Mouse (Mus musculus) monocyte, adult 5-6 weeks (primary cell): ENCODE data around the gene Gm49368. TPM values are rescaled to one million over a fixed set of nuclear protein-coding genes. Genes with fewer than 3 reads are reported as not detected.

Experiments used
- ATAC-seq: fragments of 153-309, 156-312 bp; replicated peaks from 2 replicates; pipeline ENCODE4 v1.8.0; 2017; ENCODE audit warnings: mild to moderate bottlenecking; ENCODE audit not compliant: low TSS enrichment, insufficient number of reproducible peaks, severe bottlenecking, poor library complexity, low FRiP score
- total RNA-seq: library from RNA; stranded (forward); fragments of 200-1000, 200-491, 200-594 nt; gene quantifications from 3 replicates; pipeline ENCODE4 v1.2.3, GENCODE M21; 2017

Gene Gm49368
- total RNA-seq, 1 experiment from 2014 or later: 33.7 TPM

DNA sequence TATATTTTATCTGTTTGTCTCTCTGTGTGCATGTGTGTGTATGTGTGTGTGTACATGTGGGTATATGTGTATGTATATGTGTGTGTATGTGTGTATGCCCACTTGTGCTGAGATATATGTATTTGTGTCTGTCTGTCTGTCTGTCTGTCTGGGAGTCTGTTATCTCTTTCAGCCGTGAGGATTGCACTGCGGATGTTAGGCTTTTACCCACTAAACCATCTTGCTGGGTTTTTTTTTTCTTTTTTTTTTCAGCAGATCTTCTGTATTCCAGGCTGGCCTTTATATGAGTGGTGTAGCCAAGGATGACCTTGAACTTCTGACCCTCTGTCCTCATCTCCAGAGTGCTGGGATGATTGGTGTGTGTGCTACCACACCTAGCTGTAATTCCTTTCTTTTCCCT is 13.2 kb upstream of the Gm49368 start:
- ATAC-seq: no peak

DNA sequence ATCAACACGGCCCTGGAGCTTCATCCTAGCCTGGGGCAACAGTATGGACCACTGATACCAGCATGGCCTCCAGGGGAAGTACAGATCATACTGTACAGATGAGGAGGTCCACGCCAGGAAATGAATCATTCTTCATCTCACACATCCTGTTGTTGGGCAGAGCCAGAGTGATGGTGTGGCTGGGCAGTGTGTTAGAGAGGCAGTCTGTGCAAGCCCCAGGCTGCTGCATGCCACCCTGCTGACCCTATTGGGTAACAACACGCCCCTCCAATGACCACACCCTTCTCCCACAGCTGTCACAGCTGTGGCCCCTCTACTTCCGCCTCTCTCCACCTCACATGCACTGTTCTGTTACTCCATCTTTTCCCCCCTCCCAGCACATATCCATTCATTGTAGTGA is 11.7 kb upstream of the Gm49368 start:
- ATAC-seq: peak; percentile 92

DNA sequence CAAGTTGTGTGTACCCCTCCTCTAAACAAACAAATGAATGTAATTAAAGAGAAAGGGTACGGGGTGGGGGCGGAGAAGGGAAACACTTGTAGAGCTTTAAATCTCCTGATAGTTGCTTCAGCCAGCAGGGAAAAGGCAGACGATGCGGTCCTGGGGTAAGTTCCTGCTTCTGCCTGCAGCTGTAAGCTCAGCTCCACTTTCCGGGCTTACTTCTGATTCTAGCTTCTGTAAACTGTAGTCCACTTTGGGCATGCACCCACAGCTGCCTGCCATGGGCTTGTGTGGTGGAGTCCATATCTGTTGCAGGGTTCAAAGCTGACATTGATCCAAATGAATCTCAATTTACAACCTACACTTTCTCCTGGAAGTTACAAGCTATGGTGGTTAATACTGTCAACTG is 9.4 kb upstream of the Gm49368 start:
- no peak for ATAC-seq

DNA sequence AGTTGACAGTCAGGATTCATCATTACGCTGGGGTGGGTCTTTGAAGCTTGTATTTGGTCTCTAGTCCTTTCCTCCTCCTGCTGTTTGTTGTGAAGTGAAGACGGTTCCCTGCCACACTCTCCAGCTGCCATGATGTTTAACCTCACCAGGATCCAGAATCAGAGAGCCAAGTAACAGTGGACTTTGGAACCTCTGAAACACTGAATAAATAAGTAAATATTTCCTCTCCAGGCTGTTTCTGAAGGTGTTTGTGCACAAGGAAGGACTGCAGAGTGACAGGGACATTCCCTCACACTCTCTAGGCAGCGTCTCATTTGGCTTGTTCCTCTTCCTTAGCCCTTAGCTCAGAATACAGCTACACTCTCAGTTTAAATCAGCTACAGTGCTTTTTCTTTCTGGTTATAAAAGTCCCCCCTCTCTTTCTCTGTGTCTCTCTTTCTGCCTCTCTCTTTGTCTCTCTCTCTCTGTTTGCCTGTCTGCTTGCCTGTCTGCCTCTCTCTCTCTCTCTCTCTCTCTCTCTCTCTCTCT is 5.5 kb upstream of the Gm49368 start:
- no peak for ATAC-seq

DNA sequence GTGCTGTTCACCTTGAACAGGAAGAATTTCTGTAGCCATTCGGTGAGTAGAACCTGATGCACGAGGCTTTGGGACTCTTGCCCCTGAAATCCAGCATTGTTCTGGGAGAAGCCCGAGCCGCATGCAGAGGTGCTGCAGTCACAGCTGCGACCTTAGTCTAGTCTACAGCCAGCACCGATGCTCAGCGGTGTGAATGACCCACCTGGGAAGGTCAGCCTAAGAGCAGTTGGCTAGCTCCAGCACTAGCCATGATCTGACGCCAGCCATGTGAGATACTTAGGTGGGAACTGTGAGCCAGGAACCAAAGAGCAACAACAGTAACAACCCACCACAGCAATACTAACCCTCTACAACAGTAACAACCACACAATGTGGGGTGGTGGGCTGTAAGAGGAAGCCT is 4.6 kb upstream of the Gm49368 start:
- ATAC-seq: no peak

DNA sequence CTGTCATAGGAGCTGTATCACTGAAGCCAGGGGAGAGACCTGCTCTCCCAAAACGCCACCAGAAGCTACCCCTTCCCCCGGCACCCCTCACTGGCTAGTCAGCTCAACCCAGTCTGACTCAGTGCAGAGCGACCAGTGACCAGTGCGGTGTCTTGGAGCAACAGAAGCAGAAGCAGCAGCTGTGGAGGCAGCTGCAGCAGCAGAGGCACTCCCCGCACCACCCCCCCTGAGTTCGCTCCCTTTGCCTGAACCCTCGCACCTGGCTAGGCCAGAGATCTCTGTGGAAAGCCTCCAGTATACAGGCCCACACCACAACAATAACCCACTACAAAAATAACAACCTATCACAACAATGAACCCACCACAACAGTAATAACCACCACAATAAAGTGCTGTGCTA is 3.9 kb upstream of the Gm49368 start:
- no peak for ATAC-seq

DNA sequence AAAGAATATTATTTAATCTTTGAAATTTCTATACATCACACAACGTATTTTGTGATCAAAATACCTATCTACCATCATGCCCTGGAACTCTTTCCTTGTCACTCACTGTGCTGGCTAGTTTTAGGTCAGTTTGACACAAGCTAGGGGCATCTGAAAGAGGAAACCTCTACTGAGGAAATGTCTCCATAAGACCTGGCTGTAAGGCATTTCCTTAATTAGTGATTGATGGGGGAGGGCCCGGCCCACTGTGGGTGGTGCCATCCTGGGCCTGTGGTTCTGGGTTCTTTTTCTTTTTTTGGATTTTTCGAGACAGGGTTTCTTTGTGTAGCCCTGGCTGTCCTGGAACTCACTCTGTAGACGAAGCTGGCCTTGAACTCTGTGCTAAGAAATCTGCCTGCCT is 3.4 kb upstream of the Gm49368 start:
- ATAC-seq: no peak

DNA sequence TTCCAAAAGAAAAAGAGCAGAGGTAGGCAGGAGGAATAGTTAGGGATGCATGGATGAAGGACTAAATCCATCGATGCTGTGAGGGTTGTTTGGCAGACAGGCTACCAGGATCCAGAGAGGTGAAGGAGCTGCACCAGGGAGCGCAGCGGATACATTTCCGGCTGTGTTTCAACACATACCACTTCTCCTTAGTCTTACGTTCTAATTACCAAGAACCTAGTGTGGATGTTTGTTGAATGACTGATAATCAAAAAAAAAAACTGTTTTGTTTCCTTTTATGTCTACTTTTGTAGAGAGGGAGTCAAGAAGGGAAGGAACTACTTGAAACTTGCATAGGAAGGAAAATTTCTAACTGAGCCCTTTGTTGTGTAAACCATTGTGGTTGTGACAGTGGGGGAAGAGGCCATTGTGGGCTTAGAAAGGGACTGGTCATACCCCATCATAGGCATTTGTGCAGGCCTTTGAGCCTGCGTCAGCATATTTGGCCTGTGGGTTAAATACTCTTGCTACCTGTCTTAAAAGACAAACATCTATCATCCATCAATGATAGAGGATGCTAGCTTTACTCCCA is 813 bp downstream of the Gm49368 start:
- peak; percentile 55 for ATAC-seq

DNA sequence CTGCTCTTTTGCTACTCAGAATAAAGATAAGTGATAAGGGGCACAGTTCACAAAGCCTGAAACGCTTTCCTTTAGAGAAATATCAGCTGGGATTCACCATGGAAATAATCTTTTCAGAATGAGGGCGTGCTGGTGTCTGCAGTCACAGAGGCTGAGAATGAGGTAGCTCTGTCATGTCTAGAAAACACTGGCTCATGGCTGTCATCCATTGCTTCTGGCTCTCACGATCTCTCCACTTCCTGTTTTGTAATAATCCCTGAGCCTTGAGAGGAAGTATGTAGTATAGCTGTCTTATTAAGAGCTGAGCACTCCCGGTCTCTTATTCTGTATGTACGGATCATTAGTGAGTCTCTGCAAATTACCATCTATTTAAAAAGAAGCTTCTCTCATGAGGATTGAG is 3.1 kb downstream of the Gm49368 start:
- ATAC-seq: peak; percentile 68

DNA sequence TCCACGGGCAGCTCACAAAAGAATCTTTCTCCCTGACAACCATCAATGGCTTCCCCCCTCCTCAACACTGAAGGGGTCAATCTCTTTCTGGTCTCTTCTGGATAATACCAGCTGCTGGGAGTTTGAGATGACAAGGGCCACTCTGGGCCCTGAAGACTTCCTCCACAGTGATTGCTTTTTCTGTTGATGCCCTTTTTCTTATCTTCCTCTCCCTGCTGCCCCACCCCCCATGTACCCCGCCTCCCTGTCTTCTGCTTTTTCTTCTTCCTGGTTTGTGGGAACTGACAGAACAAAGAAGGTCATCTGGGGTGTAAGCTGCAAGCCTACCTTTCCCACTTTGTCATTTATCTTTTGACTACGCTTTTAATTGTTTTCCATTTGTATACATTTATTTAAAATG is 5.4 kb downstream of the Gm49368 start:
- peak; percentile 30; the same call in 1 of the 2 replicates for ATAC-seq

DNA sequence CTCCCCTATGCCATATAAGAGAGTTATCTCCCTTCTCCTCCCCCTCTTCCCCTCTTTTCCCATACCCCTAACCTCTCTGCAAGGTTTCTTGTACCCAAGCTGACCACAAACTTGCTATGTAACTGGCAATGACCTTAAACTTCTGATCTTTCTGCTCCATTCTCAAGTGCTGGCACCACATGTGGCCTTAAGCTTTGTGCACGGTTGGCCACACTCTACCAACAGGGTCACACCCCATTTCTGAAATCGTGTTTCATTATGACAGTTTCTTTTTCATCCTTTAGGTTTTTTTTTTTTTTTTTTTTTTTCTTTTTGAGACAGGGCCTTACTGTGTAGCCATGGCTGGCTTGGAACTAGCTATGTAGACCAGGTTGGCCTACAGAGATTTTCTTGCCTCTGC is 7.4 kb downstream of the Gm49368 start:
- no peak for ATAC-seq

DNA sequence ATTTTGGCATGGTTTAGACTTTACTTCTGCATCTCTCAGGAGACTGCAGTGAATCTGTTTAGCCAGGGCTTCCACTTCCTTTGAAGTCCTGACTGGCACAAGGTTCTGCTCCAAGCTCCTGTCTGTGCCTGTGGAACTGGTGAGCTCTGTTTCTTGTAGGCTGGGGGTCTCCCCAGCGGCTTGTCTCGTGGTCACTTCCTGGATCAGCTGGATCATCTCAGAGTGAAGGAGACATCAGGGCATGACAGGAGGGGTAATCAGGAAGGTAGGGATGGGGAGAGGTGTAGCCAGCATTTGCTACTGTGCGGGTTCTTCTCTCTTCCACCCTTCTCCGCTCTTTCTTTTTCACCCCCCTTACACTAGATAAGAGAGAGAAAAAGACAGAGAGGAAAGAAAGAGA is 9.3 kb downstream of the Gm49368 start:
- no peak for ATAC-seq

DNA sequence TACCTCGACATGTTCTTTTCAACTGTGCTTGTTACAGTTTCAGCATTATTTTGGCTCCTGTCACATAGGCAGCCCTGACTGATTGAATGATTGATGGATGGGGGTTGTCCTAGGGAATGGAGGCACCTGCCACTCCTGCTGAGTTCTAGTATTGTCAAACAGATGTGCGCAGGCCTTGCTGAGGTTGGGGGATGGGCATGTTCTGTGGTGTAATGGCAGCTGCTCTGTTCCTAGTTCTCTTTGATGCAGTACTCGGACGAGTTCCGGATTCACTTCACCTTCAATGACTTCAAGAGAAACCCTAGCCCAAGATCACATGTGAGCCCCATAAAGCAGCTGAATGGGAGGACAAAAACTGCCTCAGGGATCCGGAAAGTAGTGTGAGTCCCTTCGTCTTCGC is 17.5 kb downstream of the Gm49368 start:
- ATAC-seq: no peak

DNA sequence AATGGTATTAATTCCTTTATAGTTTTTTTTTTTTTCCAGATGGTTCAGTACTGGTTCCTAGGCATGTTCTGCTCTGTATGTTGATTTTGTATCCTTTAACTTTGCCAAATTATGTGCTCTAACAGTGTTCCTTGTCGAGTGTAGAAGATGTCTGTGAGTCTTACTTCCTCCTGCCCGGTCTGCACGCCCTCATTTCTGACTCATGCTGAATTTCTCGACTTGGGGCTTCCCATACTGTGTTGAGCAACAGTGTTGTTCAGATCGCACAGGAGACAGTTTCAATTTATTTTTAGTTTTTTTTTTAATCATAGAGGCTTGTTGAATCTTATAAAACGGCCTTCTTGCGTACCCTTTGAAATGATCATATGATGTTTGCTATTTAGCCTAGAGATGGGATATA is 26.7 kb downstream of the Gm49368 start:
- peak; percentile 96 for ATAC-seq

DNA sequence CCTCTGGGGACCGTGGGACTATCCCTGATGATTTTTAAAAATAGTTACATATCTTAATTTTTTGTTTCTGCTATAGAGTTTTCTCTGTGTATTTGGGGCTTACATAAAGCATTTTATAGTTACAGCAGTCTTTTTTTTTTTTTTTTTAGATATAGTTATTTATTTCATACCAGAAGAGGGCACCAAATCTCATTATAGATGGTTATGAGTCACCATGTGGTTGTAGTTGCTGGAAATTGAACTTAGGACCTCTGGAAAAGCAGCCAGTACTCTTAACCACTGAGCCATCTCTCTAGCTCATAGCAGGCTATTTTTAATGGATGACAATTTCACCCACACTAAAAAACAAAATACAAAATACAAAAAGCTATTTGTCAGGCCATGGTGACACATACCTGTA is 35.7 kb downstream of the Gm49368 start:
- ATAC-seq: no peak

DNA sequence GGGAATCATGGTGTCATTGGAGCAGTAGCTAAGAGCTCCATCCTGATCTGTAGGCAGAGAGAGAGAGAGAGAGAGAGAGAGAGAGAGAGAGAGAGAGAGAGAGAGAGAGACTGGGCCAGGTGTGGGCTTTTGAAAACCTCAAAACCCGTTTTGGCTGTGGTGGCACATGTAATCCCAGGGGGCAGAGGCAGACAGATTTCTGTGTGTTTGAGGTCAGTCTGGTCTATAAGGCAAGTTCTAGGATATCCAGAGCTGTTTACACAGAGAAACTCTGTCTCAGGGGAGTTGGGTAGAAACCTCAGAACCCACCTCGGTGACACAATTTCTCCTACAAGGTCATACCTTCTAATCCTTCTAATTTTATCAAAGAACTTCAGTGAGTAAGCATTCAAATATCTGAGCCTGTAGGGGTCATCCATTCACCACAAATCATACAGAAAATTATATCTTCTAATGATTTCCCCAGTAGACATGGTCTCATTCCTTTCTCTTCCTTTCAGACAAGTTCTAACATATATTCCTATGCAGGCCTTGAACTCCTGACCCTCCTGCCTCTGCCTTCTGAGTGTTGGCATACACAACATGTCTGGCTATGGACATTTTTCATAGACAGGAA is 38.4 kb downstream of the Gm49368 start:
- ATAC-seq: no peak

DNA sequence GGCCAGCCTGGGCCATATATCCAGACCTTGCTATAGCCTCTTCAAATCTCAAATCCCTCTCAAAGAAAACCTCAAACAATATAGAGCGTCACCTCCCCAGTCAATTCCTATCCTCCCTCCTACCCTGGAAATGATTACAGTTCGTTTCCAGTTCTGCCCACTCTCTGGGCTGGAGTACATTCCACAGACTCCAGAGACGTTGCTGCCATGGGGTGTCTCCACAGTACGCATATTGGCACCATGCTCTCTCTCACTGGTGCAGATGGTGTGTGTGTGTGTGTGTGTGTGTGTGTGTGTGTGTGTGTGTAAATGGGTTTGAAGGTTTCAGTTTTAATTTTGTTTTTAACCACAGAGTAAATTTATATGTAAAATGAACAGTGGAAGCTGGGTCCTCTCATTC is 42.8 kb downstream of the Gm49368 start:
- ATAC-seq: no peak

DNA sequence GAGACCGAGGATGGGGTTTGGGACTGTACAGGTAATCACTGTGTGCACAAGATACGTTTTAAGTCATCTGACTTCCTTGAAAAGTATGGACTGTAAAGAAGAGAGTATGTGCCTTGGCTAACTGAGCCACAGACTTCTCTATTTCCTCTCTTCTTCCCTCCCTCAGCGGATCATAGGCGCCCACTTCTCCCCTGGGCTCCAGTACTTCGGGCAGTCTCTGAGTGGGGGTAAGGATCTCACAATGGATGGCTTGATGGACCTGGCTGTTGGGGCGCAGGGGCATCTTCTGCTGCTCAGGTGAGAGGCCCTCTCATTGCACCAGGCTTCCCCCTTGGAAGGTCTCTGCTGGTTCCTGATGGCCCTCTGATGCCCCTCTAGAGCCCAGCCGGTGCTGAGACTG is 45.0 kb downstream of the Gm49368 start:
- no peak for ATAC-seq

DNA sequence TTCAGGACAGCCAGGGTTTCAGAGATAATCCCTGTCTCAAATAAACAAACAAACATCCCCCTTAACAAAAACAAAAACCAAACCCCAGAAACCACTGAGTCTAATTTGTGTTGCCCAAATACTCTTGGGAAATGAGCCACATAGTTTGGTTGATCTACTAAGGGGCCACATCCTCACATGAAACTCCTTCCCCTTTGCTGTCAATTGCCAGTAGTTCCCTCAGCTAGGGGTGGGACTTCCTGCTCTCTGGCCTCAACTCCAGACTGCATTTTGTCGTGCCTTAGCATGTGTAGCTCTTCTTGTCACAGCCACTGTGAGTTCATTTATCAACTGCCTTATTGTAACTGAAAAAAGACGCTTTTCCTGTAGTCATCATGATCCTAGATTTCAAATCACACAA is 47.8 kb downstream of the Gm49368 start:
- peak; percentile 81 for ATAC-seq

DNA sequence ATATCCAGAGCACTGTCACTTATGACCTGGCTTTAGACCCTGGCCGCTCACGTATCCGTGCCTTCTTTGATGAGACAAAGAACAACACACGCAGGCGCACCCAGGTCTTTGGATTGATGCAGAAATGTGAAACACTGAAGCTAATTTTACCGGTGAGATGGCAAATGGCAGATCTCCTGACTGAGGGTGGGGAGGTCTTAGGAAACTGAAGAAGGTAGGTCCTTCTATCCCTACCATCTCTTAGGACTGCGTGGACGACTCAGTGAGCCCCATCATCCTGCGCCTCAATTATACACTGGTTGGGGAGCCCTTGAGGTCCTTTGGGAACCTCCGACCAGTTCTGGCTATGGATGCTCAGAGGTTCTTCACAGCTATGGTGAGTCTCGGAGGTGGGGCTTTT is 49.6 kb downstream of the Gm49368 start:
- ATAC-seq: no peak
